Mouse (Mus musculus): Measurements from ENCODE around the gene Bloc1s2. TPM values are rescaled to one million over a fixed set of nuclear protein-coding genes. Genes with fewer than 3 reads are reported as not detected.

The Bloc1s2 gene
- polyA plus RNA-seq, 1 experiment from 2014 or later: 156 TPM

Other genes with a start within 250 kb of the Bloc1s2 start
- 9.8 and 10.8 TPM in 2 replicates for gene Dnmbp, start 206.3 kb downstream of the Bloc1s2 start, polyA plus RNA-seq (2015; fragmentation: Nextera tagmentation; extraction: Ambion mirVana)
- gene Cpn1, start 159.9 kb downstream of the Bloc1s2 start, polyA plus RNA-seq (2015; fragmentation: Nextera tagmentation; extraction: Ambion mirVana): 0.16 and 0.24 TPM in 2 replicates
- 0.08 TPM in 1 of 2 replicates, not detected in the other for gene Cyp2c23, start 117.2 kb downstream of the Bloc1s2 start, polyA plus RNA-seq (2015; fragmentation: Nextera tagmentation; extraction: Ambion mirVana)
- gene Erlin1, start 76.7 kb downstream of the Bloc1s2 start, polyA plus RNA-seq (2015; fragmentation: Nextera tagmentation; extraction: Ambion mirVana): 19.5 and 20.1 TPM in 2 replicates
- 70.1 and 70.2 TPM in 2 replicates for gene Chuk, start 39.0 kb downstream of the Bloc1s2 start, polyA plus RNA-seq (2015; fragmentation: Nextera tagmentation; extraction: Ambion mirVana)
- gene Cwf19l1, start 10.6 kb downstream of the Bloc1s2 start, polyA plus RNA-seq (2015; fragmentation: Nextera tagmentation; extraction: Ambion mirVana): 36.6 and 40.0 TPM in 2 replicates
- gene Pkd2l1, start 46.0 kb upstream of the Bloc1s2 start, polyA plus RNA-seq (2015; fragmentation: Nextera tagmentation; extraction: Ambion mirVana): 0.20 and 0.27 TPM in 2 replicates
- 2.0 and 3.4 TPM in 2 replicates for gene Scd3, start 56.8 kb upstream of the Bloc1s2 start, polyA plus RNA-seq (2015; fragmentation: Nextera tagmentation; extraction: Ambion mirVana)
- gene Scd2, start 147.2 kb upstream of the Bloc1s2 start, polyA plus RNA-seq (2015; fragmentation: Nextera tagmentation; extraction: Ambion mirVana): 254 and 259 TPM in 2 replicates
- 0.08 TPM in 2 replicates for gene Scd4, start 186.6 kb upstream of the Bloc1s2 start, polyA plus RNA-seq (2015; fragmentation: Nextera tagmentation; extraction: Ambion mirVana)

Data from midbrain, embryonic 13.5 days (tissue).